Mouse (Mus musculus) ovary, postnatal 10 days (tissue): ENCODE data around the gene Slc5a5.

Experiments used
- DNase-seq: peaks from one replicate; pipeline ENCODE4 v3.0.0; 2022; ENCODE audit warnings: low spot score

Slc5a5 gene

GRCm38 (mm10) chr8:70892022-70892895, at the start of gene Slc5a5:
Slc5a5 (minus strand) TSS chr8:70892757.
- no peak for DNase-seq

GRCm38 (mm10) chr8:70941478-70941877, 48.9 kb upstream of the Slc5a5 start:
- DNase-seq: no peak

GRCm38 (mm10) chr8:70937200-70937599, 44.6 kb upstream of the Slc5a5 start:
- DNase-seq: no peak

- DNase-seq: no peak
Observed at GRCm38 (mm10) chr8:70934786-70935185, 42.2 kb upstream of the Slc5a5 start.

- no peak for DNase-seq
Observed at GRCm38 (mm10) chr8:70933036-70933435, 40.5 kb upstream of the Slc5a5 start.

GRCm38 (mm10) chr8:70931731-70932130, 39.2 kb upstream of the Slc5a5 start:
- DNase-seq: no peak

GRCm38 (mm10) chr8:70928778-70929322, 36.3 kb upstream of the Slc5a5 start:
- DNase-seq: no peak

- DNase-seq: no peak
Observed at GRCm38 (mm10) chr8:70928096-70928495, 35.5 kb upstream of the Slc5a5 start.

- no peak for DNase-seq
Observed at GRCm38 (mm10) chr8:70926396-70926795, 33.8 kb upstream of the Slc5a5 start.

GRCm38 (mm10) chr8:70925754-70926153, 33.2 kb upstream of the Slc5a5 start:
- DNase-seq: no peak

- DNase-seq: no peak
Observed at GRCm38 (mm10) chr8:70924151-70924550, 31.6 kb upstream of the Slc5a5 start.

- no peak for DNase-seq
Observed at GRCm38 (mm10) chr8:70920049-70920922, 27.7 kb upstream of the Slc5a5 start.

- no peak for DNase-seq
Observed at GRCm38 (mm10) chr8:70914704-70915103, 22.1 kb upstream of the Slc5a5 start.

GRCm38 (mm10) chr8:70913523-70913922, 21.0 kb upstream of the Slc5a5 start:
- DNase-seq: no peak

- no peak for DNase-seq
Observed at GRCm38 (mm10) chr8:70912955-70913354, 20.4 kb upstream of the Slc5a5 start.

GRCm38 (mm10) chr8:70911596-70911995, 19.0 kb upstream of the Slc5a5 start:
- DNase-seq: no peak

GRCm38 (mm10) chr8:70907518-70907917, 15.0 kb upstream of the Slc5a5 start:
- DNase-seq: no peak

- peak; percentile 49 for DNase-seq
Observed at GRCm38 (mm10) chr8:70905831-70906736, 13.5 kb upstream of the Slc5a5 start, which contains the start of gene Map1s. Map1s (plus strand) TSS chr8:70905932.

- no peak for DNase-seq
Observed at GRCm38 (mm10) chr8:70905463-70905830, 12.9 kb upstream of the Slc5a5 start.

GRCm38 (mm10) chr8:70904532-70904931, 12.0 kb upstream of the Slc5a5 start:
- DNase-seq: no peak

GRCm38 (mm10) chr8:70903582-70903981, 11.0 kb upstream of the Slc5a5 start:
- DNase-seq: no peak

- no peak for DNase-seq
Observed at GRCm38 (mm10) chr8:70903112-70903511, 10.6 kb upstream of the Slc5a5 start.
